Mouse (Mus musculus): ENCODE data around the gene Klc3. TPM values are rescaled to one million over a fixed set of nuclear protein-coding genes. Genes with fewer than 3 reads are reported as not detected.

The Klc3 gene
- polyA plus RNA-seq, 1 experiment from 2014 or later: 3.0 TPM

DNA sequence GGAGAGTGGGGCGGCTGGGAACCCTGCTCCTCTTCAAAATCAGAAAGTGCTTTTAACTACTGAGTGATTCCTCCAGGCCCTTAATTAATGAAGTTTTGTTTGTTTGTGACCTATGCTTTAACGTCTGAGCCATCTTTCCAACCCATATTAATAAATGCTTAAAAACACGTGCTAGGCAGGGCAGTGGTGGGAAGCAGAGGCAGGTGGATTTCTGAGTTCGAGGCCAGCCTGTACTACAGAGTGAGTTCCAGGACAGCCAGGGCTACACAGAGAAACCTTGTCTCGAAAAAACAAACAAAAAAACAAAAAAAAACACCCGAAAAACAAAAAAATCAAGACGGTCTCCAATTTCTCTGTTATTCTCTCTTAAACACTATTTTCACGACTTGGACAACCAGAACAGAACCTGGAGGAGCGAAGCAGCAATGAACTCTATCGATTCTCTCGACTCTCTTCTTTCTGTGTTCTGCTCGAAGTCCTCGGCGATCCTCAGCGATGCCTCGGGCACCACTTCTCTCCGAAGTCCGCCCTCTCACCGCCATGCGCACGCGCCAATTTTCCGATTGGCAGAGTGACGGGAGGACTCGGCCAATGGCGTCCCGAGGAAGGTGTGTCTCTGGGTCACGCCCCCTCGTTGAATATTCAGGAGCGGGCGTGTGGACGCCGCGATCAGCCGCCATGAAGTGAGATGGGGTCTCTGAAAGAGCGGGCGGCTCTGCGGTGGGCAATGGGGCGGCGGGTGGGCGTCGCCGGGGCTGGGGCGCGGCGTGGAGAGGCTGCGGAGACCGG lies 22.3 kb downstream of the Klc3 start, which contains the start of gene Ercc2:
TSS of gene Ercc2 (plus strand) at position 634 of the 789 bp plus-strand sequence.
- Histone ChIP-seq H3K4me1 (replicated peaks) (peaks cover 24% of the 10 kb centered on the region), H3K9me3 (replicated peaks) (no peaks in the 10 kb centered on the region), H3K4me3 (peak within 1 kb of the TSS; percentile 84), H3K27ac (peak within 1 kb of the TSS; percentile 54), H3K4me2 (peak within 1 kb of the TSS; percentile 80), H3K9ac (peak within 1 kb of the TSS; percentile 85), H3K36me3 (peaks cover 42% of the 10 kb centered on the region; the same call in 1 of the 2 replicates), H3K27me3 (no peaks in the 10 kb centered on the region)
- WGBS: 5% methylated on average over 48 of the region's 48 CpGs
- ATAC-seq (replicated peaks; ENCODE audit: insufficient number of reproducible peaks, insufficient read depth, low FRiP score, low read depth): peak; percentile 96

DNA sequence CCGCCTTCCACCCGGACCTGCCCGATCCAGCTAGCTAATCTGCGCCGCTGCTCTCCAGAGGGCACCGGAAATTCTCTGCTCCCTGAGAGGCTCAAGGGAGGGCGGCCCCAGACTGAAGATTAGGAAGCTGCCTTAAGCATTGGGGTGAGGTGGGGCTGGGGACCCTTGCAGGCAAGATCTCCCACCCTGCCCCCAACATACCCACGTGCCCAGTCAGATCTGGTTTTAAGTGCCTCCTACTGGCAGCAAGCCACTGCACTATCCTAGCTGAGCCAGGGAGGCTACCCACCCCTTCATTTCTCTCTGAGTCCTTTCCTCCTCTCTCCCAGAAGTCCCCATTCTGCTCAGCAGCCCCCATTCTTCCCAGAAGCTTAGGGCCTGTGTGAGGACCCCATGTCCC lies 25.9 kb downstream of the Klc3 start:
- Histone ChIP-seq H3K4me3 (no peak overlapping the region), H3K4me1 (replicated peaks) (peaks cover 16% of the 10 kb centered on the region), H3K27me3 (no peaks in the 10 kb centered on the region), H3K9ac (0 out of 2 replicates have a peak overlapping the region, but pooled peaks have one; percentile 15), H3K9me3 (replicated peaks) (no peaks in the 10 kb centered on the region), H3K4me2 (no peak overlapping the region), H3K27ac (0 out of 2 replicates have a peak overlapping the region, but pooled peaks have one; percentile 22), H3K36me3 (peaks cover 39% of the 10 kb centered on the region; the same call in 1 of the 2 replicates)
- 46% methylated on average over 8 of the region's 8 CpGs for WGBS
- no peak for ATAC-seq (replicated peaks; ENCODE audit: insufficient number of reproducible peaks, insufficient read depth, low FRiP score, low read depth)

DNA sequence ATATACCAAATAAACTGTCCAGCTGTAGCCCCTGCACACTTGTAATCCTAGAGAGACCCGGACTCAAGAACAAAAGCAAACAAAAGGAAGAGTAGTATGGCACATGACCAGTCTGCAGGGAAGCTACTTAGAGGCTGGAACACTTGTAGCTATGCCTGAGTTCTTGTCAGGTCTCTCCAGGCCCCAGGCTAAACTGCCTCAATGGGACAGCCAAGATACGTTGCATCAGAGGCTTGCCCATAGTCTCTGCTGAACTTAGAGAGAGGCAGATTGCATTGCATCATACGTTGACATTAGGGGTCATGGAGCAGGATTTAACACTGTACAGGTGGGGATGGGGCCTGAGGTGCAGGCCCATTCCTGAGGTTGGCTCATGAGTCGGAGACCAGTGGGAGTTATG lies 27.9 kb downstream of the Klc3 start:
- Histone ChIP-seq H3K4me1 (replicated peaks) (peaks cover 8% of the 10 kb centered on the region), H3K36me3 (peaks cover 40% of the 10 kb centered on the region; the same call in 1 of the 2 replicates), H3K4me2 (no peak overlapping the region), H3K27ac (no peak overlapping the region), H3K4me3 (no peak overlapping the region), H3K9me3 (replicated peaks) (no peaks in the 10 kb centered on the region), H3K9ac (no peak overlapping the region), H3K27me3 (no peaks in the 10 kb centered on the region)
- 90% methylated on average over 4 of the region's 4 CpGs for WGBS
- ATAC-seq (replicated peaks; ENCODE audit: insufficient number of reproducible peaks, insufficient read depth, low FRiP score, low read depth): no peak

DNA sequence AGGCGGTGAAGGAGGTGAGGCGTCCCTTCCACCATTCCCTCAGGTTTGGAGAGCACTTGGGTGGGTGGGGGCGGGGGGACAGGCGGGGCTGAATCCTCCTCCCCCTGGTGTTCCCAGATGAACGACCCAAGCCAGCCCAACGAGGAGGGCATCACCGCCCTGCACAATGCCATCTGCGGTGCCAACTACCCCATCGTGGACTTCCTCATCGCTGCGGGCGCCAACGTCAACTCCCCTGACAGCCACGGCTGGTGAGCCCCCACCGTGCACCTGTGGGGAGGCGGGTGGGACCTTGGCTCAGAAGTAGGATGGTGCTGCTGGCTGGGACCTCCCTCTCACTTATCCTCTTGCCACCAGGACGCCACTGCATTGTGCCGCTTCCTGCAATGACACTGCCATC lies 28.5 kb downstream of the Klc3 start:
- Histone ChIP-seq H3K4me3 (no peak overlapping the region), H3K9me3 (replicated peaks) (no peaks in the 10 kb centered on the region), H3K27me3 (no peaks in the 10 kb centered on the region), H3K36me3 (peaks cover 46% of the 10 kb centered on the region), H3K4me1 (replicated peaks) (peaks cover 8% of the 10 kb centered on the region), H3K9ac (no peak overlapping the region), H3K27ac (no peak overlapping the region), H3K4me2 (no peak overlapping the region)
- WGBS: 70% methylated on average over 18 of the region's 18 CpGs
- ATAC-seq (replicated peaks; ENCODE audit: insufficient number of reproducible peaks, insufficient read depth, low FRiP score, low read depth): no peak

DNA sequence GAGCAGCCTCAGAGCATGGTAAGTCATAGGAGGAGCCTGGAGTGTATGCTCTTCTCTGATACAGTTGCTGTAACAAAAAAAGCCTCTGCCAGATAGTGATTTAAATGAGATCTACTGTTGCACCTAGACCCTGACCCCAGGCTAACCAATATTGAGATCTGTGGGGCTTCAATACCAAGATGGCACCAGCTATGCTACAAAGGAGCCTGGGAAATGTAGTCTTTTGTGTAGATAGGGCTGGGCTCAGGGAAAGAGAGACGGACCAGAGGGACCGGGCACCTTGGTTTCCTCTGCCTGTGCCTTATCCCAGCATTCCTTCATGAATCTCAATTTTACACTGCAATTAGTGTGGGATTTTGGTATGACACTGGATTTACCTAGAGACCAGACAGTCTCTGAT lies 30.5 kb downstream of the Klc3 start:
- Histone ChIP-seq H3K9ac (no peak overlapping the region), H3K27me3 (peaks cover 8% of the 10 kb centered on the region; the same call in 1 of the 2 replicates), H3K36me3 (peaks cover 51% of the 10 kb centered on the region), H3K27ac (no peak overlapping the region), H3K9me3 (replicated peaks) (no peaks in the 10 kb centered on the region), H3K4me2 (no peak overlapping the region), H3K4me3 (no peak overlapping the region), H3K4me1 (replicated peaks) (peaks cover 14% of the 10 kb centered on the region)
- 84% methylated on average over 2 of the region's 2 CpGs for whole genome bisulfite sequencing
- no peak for ATAC-seq (replicated peaks; ENCODE audit: insufficient number of reproducible peaks, insufficient read depth, low FRiP score, low read depth)

DNA sequence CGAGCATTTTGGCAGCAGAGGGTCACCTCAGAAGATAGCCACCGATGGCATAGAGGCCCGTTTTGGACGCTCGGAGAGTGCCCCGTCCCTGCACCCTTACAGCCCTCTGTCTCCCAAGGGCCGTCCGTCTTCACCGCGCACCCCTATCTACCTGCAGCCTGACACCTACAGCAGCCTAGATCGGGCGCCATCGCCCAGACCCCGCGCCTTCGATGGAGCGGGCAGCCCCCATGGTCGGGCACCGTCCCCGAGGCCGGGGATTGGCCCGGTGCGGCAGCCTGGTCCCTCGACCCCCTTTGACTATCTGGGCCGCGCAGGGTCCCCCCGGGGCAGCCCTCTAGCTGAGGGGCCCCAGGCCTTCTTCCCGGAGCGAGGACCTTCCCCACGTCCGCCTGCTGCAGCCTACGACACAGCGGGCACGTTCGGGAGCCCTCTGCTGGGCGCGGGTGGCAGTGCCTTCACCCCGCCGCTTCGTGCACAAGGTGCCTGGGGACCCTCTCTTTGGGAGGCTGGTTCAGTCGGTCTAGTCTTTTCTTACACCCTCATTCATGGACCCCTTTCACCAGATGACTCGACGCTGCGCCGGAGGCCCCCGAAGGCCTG lies 34.0 kb downstream of the Klc3 start:
- Histone ChIP-seq H3K27me3 (peaks cover 8% of the 10 kb centered on the region; the same call in 1 of the 2 replicates), H3K4me1 (replicated peaks) (peaks cover 10% of the 10 kb centered on the region), H3K27ac (no peak overlapping the region), H3K9ac (0 out of 2 replicates have a peak overlapping the region, but pooled peaks have one; percentile 46), H3K36me3 (peaks cover 25% of the 10 kb centered on the region), H3K4me3 (peak overlapping the region; percentile 42), H3K4me2 (peak overlapping the region; percentile 62), H3K9me3 (replicated peaks) (no peaks in the 10 kb centered on the region)
- 0 out of 2 replicates have a peak, but pooled peaks have one; percentile 44 for ATAC-seq (replicated peaks; ENCODE audit: insufficient number of reproducible peaks, insufficient read depth, low FRiP score, low read depth)
- WGBS: 16% methylated on average over 46 of the region's 46 CpGs

DNA sequence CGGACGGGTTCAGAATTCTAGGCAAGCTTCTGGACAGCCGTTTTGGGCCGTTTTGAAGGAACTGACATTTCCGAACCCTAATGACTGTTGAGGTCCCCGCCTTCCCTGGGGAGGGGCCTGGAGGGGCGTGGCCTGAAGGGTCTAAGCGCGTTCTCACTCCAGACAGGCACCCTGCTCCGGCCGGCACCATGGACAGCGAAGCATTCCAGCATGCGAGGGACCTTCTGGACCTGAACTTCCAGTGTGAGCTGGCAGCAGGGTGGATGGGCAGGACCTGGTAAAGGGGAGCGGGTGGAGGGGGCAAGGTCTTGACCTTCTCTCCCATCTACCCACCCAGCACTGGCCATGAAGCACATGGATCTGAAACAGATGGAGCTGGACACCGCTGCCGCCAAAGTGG lies 35.5 kb downstream of the Klc3 start:
- Histone ChIP-seq H3K4me2 (no peak overlapping the region), H3K27ac (no peak overlapping the region), H3K4me1 (replicated peaks) (peaks cover 19% of the 10 kb centered on the region), H3K36me3 (peaks cover 17% of the 10 kb centered on the region), H3K9me3 (replicated peaks) (no peaks in the 10 kb centered on the region), H3K4me3 (no peak overlapping the region), H3K9ac (no peak overlapping the region), H3K27me3 (peaks cover 8% of the 10 kb centered on the region; the same call in 1 of the 2 replicates)
- no peak for ATAC-seq (replicated peaks; ENCODE audit: insufficient number of reproducible peaks, insufficient read depth, low FRiP score, low read depth)
- 22% methylated on average over 16 of the region's 16 CpGs for WGBS

DNA sequence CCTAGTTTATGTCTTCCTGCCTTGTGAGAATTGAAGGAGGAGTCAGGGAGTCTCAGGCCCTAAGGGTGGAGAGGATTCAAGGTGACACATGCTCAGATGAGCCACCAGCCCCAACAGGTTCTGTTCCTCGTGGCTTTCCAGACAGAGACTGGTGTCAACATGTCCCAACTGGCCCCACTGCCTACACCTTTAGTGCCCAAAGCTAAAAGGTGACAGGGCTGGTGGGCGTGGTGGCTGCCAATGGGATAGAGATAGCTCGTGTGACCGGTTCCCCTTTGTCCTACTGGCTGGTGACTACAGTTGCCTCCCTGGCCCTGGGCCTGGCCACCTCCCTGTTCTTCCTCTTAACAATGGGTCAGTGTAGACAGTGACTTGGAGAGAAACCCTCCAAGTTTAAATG lies 38.5 kb downstream of the Klc3 start:
- no peak overlapping the region for H3K4me3 ChIP-seq
- H3K4me2 ChIP-seq: no peak overlapping the region
- peaks cover 44% of the 10 kb centered on the region for H3K4me1 ChIP-seq (replicated peaks)
- 63% methylated on average over 4 of the region's 4 CpGs for WGBS
- no peak for ATAC-seq (replicated peaks; ENCODE audit: insufficient number of reproducible peaks, insufficient read depth, low FRiP score, low read depth)
- no peaks in the 10 kb centered on the region for H3K9me3 ChIP-seq (replicated peaks)
- no peak overlapping the region for H3K9ac ChIP-seq
- no peak overlapping the region for H3K27ac ChIP-seq
- H3K27me3 ChIP-seq: peaks cover 8% of the 10 kb centered on the region; the same call in 1 of the 2 replicates
- peaks cover 9% of the 10 kb centered on the region for H3K36me3 ChIP-seq

DNA sequence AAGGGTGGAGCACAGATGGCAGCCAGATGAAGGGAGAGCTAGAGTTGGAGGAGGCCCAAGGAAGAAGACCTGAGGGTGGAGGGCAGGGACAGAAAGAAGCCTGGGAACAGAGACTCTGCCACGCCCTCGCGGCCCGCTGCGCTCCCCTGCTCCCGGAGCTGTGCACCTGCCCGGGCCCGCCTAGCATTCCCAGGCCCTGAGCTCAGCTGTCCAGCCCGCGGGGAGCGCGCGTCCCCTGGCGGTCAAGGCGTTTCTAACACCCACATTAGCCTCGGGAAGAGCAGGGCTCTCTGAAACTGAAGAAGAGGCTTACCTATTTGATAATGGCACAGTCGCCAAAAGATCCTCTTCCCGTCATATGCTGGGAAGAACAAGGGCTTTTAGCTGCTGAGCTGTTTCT lies 40.0 kb downstream of the Klc3 start:
- H3K27me3 ChIP-seq: peaks cover 4% of the 10 kb centered on the region; the same call in 1 of the 2 replicates
- peak overlapping the region; percentile 5; the same call in 1 of the 2 replicates for H3K4me3 ChIP-seq
- peaks cover 44% of the 10 kb centered on the region for H3K4me1 ChIP-seq (replicated peaks)
- 5% methylated on average over 18 of the region's 18 CpGs for WGBS
- H3K4me2 ChIP-seq: peak overlapping the region; percentile 99
- peak overlapping the region; percentile 96 for H3K27ac ChIP-seq
- ATAC-seq (replicated peaks; ENCODE audit: insufficient number of reproducible peaks, insufficient read depth, low FRiP score, low read depth): no peak
- 0 out of 2 replicates have a peak overlapping the region, but pooled peaks have one; percentile 22 for H3K9ac ChIP-seq
- H3K36me3 ChIP-seq: 0 out of 2 replicates have a peak, but pooled peaks cover 4% of the 10 kb centered on the region
- H3K9me3 ChIP-seq (replicated peaks): no peaks in the 10 kb centered on the region

DNA sequence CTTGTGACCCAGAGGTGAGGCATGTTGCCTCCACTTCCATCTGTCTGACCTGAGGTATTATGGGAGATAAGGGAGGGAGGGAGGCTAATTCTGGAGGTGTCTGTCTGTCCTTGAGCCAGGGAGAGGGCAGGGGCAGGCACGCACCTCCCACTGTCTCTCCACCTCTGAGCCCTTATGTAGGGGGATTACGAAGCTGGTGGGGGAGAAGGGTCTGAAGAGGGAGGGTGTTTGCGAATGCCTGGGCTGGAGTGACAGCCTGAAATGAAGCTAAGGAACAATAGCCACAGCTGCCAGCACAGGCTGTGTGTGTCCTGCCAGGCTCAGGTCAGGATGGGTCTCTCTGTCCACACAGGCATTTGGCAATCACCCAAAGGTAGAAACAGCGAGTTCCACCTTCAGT lies 41.6 kb downstream of the Klc3 start:
- H3K4me3 ChIP-seq: peak overlapping the region; percentile 86
- peaks cover 4% of the 10 kb centered on the region; the same call in 1 of the 2 replicates for H3K36me3 ChIP-seq
- peak overlapping the region; percentile 81 for H3K9ac ChIP-seq
- H3K4me1 ChIP-seq (replicated peaks): peaks cover 49% of the 10 kb centered on the region
- ATAC-seq (replicated peaks; ENCODE audit: insufficient number of reproducible peaks, insufficient read depth, low FRiP score, low read depth): peak; percentile 54
- no peaks in the 10 kb centered on the region for H3K9me3 ChIP-seq (replicated peaks)
- WGBS: 28% methylated on average over 4 of the region's 4 CpGs
- H3K27me3 ChIP-seq: no peaks in the 10 kb centered on the region
- H3K27ac ChIP-seq: peak overlapping the region; percentile 96
- peak overlapping the region; percentile 99 for H3K4me2 ChIP-seq

DNA sequence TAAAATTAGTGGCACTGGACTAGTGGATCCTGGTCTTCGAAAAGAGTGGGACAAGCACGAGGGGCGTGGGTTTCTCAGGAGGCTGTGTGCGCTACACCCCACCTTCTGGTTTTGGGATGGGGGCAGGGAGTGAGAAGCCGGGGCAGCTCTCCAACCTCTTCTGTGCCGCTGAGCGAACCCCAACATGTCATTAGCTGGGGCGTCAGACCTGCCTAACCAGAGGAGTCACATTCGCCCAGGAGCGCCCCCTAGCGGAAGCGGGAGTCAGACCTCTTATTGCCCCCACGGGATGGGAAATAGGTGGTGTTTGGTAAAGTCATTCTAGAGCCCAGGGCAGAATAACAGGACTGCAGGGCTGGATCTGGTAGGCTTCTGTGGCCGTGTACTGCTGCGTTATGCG lies 42.2 kb downstream of the Klc3 start:
- no peaks in the 10 kb centered on the region for H3K9me3 ChIP-seq (replicated peaks)
- peaks cover 9% of the 10 kb centered on the region; the same call in 1 of the 2 replicates for H3K36me3 ChIP-seq
- H3K27ac ChIP-seq: peak overlapping the region; percentile 96
- WGBS: 5% methylated on average over 16 of the region's 16 CpGs
- H3K4me2 ChIP-seq: peak overlapping the region; percentile 99
- ATAC-seq (replicated peaks; ENCODE audit: insufficient number of reproducible peaks, insufficient read depth, low FRiP score, low read depth): peak; percentile 4; the same call in 1 of the 2 replicates
- H3K9ac ChIP-seq: peak overlapping the region; percentile 81
- peak overlapping the region; percentile 86 for H3K4me3 ChIP-seq
- peaks cover 49% of the 10 kb centered on the region for H3K4me1 ChIP-seq (replicated peaks)
- H3K27me3 ChIP-seq: no peaks in the 10 kb centered on the region

Measured in heart, embryonic 15.5 days (tissue).